Mouse (Mus musculus) lung, postnatal 4 days (tissue): ENCODE results near the gene Ercc1.

Experiments used
- DNase-seq, 2 experiments: peaks; one replicate each; pipeline ENCODE4 v3.0.0; 2021

Gene Ercc1

DNA sequence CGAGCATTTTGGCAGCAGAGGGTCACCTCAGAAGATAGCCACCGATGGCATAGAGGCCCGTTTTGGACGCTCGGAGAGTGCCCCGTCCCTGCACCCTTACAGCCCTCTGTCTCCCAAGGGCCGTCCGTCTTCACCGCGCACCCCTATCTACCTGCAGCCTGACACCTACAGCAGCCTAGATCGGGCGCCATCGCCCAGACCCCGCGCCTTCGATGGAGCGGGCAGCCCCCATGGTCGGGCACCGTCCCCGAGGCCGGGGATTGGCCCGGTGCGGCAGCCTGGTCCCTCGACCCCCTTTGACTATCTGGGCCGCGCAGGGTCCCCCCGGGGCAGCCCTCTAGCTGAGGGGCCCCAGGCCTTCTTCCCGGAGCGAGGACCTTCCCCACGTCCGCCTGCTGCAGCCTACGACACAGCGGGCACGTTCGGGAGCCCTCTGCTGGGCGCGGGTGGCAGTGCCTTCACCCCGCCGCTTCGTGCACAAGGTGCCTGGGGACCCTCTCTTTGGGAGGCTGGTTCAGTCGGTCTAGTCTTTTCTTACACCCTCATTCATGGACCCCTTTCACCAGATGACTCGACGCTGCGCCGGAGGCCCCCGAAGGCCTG is 25.3 kb downstream of the Ercc1 start:
- DNase-seq, result peak; percentile 60 to 74

DNA sequence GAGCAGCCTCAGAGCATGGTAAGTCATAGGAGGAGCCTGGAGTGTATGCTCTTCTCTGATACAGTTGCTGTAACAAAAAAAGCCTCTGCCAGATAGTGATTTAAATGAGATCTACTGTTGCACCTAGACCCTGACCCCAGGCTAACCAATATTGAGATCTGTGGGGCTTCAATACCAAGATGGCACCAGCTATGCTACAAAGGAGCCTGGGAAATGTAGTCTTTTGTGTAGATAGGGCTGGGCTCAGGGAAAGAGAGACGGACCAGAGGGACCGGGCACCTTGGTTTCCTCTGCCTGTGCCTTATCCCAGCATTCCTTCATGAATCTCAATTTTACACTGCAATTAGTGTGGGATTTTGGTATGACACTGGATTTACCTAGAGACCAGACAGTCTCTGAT is 28.8 kb downstream of the Ercc1 start:
- no peak for DNase-seq

DNA sequence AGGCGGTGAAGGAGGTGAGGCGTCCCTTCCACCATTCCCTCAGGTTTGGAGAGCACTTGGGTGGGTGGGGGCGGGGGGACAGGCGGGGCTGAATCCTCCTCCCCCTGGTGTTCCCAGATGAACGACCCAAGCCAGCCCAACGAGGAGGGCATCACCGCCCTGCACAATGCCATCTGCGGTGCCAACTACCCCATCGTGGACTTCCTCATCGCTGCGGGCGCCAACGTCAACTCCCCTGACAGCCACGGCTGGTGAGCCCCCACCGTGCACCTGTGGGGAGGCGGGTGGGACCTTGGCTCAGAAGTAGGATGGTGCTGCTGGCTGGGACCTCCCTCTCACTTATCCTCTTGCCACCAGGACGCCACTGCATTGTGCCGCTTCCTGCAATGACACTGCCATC is 30.8 kb downstream of the Ercc1 start:
- DNase-seq, result no peak

DNA sequence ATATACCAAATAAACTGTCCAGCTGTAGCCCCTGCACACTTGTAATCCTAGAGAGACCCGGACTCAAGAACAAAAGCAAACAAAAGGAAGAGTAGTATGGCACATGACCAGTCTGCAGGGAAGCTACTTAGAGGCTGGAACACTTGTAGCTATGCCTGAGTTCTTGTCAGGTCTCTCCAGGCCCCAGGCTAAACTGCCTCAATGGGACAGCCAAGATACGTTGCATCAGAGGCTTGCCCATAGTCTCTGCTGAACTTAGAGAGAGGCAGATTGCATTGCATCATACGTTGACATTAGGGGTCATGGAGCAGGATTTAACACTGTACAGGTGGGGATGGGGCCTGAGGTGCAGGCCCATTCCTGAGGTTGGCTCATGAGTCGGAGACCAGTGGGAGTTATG is 31.4 kb downstream of the Ercc1 start:
- no peak for DNase-seq

DNA sequence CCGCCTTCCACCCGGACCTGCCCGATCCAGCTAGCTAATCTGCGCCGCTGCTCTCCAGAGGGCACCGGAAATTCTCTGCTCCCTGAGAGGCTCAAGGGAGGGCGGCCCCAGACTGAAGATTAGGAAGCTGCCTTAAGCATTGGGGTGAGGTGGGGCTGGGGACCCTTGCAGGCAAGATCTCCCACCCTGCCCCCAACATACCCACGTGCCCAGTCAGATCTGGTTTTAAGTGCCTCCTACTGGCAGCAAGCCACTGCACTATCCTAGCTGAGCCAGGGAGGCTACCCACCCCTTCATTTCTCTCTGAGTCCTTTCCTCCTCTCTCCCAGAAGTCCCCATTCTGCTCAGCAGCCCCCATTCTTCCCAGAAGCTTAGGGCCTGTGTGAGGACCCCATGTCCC is 33.5 kb downstream of the Ercc1 start:
- DNase-seq, result peak in 1 of 2 experiments; percentile 58

DNA sequence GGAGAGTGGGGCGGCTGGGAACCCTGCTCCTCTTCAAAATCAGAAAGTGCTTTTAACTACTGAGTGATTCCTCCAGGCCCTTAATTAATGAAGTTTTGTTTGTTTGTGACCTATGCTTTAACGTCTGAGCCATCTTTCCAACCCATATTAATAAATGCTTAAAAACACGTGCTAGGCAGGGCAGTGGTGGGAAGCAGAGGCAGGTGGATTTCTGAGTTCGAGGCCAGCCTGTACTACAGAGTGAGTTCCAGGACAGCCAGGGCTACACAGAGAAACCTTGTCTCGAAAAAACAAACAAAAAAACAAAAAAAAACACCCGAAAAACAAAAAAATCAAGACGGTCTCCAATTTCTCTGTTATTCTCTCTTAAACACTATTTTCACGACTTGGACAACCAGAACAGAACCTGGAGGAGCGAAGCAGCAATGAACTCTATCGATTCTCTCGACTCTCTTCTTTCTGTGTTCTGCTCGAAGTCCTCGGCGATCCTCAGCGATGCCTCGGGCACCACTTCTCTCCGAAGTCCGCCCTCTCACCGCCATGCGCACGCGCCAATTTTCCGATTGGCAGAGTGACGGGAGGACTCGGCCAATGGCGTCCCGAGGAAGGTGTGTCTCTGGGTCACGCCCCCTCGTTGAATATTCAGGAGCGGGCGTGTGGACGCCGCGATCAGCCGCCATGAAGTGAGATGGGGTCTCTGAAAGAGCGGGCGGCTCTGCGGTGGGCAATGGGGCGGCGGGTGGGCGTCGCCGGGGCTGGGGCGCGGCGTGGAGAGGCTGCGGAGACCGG is 37.0 kb downstream of the Ercc1 start, which contains the start of gene Ercc2:
TSS of gene Ercc2 (plus strand) at position 634 of the 789 bp plus-strand sequence.
- DNase-seq, result peak; percentile 99 to 100

DNA sequence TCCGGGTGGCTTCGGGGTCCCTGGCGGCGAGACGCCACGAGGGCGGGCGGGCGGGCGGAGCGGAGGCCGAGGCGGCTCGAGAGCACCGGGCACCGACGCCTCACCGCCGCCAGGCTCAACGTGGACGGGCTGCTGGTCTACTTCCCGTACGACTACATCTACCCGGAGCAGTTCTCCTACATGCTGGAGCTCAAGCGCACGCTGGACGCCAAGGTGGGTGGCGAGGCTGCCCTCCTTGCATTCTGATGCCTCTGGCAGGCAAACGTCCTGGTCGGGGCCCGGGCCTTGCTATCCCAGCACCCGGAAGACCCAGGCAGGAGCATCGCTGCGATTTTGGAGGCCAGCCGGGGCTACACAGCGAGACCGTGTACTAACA is 37.6 kb downstream of the Ercc1 start:
- DNase-seq, result no peak

DNA sequence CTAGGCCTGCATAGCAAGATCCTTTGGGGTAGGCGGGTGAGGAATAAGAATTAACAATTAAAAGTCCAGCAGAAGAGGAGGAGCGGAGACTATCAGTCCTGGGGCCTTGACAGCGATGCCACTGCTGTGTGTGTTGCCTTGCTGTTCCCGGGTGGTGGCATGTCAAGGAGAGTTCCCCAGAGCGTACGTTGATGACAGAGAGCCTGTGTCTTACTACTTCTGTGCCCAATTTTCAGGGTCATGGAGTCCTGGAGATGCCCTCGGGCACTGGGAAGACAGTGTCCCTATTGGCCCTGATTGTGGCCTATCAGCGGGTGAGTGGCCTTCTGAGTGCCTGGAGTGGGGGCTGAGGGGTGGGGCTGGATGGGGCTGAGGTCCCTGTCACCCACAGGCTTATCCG is 39.1 kb downstream of the Ercc1 start:
- DNase-seq, result no peak

DNA sequence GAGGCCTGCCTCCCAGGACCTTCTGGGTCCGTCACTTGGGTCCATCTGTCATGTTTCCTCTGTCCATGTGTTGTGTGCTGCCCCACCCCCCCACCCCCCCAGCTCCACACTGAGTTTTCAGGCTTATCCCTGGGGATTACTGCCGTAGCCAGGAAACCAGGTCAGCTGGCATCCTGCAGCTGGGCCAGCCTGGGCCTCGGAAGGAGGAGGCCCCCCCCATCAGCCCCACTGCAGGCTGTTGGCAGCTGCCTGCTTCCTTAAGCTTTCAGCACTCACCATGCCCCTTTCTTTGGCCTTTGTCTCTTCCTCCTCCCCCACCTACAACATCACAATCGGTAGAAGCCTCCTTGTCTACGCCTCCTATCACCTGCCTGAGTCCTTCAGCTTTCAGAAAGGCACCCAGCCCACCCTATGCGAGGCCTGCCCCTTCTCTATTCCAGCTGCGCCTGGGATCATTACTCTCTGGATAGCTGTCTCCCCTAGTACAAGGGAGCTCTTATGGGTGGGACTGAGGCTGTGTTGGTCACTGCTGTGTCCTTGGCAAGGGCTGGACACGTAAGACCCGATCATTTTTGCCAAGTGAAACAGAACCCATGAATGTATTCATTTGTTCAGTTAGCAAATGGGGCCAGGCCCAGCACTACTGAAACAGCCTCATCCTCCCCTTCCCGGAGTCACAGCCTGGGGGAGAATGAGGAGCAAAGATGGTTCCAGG is 44.3 kb downstream of the Ercc1 start:
- DNase-seq, result no peak

DNA sequence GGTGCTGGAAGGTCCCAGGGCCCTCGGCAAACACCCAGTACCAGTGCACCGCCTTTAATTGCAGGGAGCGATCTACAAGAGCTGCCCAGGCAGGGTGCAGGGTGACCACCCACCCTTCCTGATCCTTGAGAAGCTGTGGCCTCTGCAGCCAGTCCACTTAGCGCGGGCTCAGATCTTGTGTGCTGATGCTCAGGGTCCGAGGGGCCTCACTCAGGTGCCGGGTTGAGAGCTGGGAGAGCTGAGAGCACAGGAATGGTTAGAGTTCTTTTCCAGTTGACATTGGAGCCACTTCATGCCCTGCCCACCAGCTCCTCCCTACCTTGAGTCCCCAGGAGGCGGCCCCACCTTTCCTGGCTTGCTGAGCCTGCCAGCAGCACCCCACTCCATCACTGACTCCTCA is 49.9 kb downstream of the Ercc1 start:
- no peak for DNase-seq

DNA sequence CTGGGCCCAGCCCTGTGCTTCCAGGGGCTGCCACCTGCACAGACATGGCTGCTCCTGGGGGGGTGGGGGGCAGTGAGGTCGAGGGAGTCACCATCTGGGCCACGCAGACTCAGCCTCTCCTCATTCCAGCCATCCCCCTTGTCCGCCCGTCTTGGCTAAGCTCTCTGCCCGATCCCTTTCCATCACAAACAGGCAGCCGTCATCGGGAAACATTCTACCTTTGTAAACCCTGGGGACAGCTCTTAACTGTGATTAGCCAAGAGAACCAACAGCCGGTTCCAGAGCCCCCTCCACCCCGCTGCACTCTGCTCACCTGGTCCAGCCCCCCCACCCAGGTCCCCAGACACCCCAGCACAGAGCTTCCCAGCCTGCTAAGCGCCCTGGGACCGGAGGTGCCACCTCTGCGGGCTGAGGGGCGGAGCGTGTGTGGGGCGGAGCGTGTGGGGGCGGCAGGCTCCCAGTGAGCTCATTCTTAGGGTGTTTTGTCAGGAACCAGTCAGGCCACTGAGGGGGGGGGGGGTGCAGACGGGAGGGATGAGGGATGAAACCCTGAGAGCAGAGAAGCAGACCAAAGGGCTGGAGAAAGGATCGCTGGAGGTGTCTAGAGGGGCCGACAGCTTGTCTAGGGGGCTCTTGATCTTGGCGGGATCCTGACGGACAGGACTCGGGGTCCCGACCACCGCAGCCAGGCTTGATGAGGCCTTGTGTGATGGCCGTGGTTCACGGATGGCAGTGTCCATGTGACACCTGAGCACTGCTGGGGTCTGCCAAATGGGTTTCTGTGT is 55.1 kb downstream of the Ercc1 start:
- peak; percentile 78 to 83 for DNase-seq

DNA sequence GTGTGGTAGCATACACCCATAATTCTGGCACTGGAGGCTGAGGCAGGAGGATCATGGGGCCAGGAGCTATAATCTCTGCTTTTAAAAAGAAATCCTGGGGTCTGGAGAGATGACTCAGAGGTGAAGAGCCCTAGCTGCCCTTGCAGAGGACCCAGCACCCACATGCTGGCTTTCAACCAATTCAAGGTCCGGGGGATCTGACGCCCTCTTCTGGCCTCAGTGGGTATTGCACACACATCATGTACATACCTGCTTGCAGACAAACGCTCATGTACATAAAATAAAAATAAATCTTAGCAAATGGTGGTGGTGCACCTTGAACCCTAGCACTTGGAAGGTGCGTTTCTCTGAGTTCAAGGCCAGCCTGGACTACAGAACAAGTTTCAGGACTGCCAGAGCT is 56.4 kb downstream of the Ercc1 start:
- DNase-seq, result no peak

DNA sequence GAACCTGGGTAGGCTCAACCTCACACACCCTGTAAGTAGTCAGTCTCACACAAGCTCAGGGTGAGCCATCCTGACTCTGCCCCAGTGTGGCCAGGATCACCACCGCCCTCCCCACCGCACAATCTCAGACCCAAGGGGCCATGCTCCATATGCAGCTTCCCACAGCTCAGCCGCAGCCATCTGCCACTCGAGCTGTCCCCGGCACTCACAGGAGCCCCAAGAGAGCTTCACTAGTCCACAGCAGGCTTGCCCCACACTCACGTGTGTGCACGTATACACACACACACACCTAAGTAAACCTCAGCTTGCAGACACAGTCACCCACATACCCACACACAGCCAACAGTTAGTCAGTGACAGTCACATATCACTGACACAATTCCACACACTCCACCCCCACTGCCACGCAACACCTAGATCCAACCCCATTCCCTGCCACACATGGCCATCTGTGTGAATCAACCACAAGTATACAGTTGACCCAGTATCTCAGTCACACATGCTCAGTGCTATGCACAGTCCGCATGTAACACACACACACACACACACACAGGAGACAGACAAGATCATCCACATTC is 58.0 kb downstream of the Ercc1 start:
- no peak for DNase-seq

DNA sequence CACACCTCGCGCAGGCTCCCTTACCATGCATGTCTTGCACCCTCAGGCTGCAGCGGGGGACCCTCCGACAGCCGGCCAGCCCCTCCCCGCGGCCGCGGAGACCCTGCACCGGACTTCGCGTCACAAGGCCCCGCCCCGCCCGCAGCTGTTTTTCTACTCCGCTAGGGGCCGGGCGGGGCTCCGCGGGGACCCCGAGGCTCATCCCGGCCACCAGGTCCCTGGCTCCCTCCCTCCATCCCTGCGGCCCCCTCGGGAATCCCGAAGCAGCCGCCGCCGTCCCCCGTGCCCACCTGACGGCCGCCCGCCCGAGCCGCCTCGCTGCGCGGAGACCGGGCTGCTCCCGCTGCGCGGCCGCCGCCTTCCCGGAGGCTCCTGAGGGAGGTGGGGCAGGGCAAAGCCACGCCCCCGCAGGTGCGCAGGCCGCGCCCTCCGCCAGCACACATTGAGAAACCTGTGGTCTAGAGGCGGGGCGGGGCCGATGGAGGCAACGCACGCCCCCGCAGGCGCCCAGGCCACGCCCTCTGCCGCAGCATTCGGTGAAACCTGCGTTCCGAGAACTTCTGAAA is 59.2 kb downstream of the Ercc1 start, which contains the start of gene Klc3:
TSS of gene Klc3 (minus strand) at position 374 of the 566 bp plus-strand sequence.
- peak; percentile 83 to 90 for DNase-seq

DNA sequence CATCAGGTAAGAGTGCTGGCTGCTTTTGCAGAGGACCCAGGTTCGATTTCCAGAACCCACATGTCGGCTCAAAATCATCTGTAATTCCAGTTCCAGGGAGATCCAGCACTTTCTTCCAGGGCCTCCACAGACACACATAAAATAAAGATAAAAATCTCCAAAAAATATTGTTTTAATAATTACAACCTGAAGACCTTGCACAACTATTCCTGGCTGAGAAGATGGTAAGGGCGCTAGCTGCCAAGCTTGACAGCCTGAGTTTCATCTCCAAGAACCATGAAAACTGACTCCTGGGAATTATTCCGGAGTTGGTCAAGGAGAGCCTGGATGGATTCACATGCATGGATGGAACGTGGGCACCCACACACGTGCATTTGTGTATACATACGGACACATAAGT is 59.9 kb downstream of the Ercc1 start, which contains the start of gene Ckm:
TSS of gene Ckm (plus strand) at position 301 of the 400 bp plus-strand sequence.
- DNase-seq, result no peak

DNA sequence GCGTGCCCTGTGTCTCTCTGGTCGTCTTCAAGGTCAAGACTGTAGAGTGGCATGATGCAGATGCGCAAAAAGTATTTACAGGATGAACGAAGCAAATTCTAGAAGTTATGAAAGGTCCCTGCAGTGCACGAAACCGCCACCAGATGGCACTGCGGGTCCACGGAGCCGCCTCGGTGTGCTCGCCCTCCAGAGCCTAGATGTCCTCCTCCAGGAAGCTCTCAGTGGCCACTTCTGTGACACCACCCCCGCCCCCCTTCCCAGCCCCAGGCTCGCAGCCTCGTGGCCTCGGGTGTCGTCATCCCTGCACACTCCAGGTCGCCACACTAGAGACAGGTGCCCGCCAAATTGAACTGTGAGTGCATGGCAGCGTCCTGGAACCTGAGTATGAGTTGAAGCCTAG is 60.8 kb downstream of the Ercc1 start:
- DNase-seq, result peak; percentile 85 to 89
